ENCODE assay signal across 19 mouse cellular contexts in the genomic region with DNA sequence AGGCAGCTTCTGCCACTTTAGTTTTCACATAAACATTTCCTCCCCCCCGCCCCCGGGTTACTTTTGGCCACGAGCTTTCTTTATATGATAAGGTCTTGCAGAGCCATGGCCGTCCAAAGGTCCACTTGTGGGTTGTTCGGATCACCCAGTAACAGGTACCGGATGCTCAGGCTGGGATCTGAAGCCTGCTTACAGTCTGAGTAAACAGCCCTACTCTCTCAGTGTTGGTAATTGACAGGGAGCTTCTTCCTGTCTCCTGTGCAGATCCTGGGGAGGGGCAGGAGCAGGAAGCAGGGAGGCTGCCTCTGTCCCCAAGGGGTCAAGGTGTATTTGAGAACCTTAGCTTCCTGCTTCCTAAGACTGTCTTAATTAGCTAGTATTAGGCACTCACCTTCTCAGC.
A peak's percentile ranks its signal among the peaks of the same experiment; 100 is the strongest.
DNase-seq lines count a peak whose midpoint lies in the region; ATAC-seq and TF ChIP-seq lines count a peak whose summit lies in the region.
"Had no signal": no experiment of that assay in that cellular context is flagged by ENCODE, and none has a peak within 500 bp of the region (broad histone marks: within the 10 kb centered on the region; RNA-seq: fewer than 3 reads in every experiment).

No protein-coding gene starts in this region.

- no peak overlapping the region for H3K4me2 ChIP-seq in forebrain, embryonic 11.5 days (ENCODE audit: low read depth, low read length, severe bottlenecking)
- H3K4me2 ChIP-seq in hindbrain, postnatal 0 days (ENCODE audit: low read depth, low read length), result no peak overlapping the region
- H3K4me2 ChIP-seq in midbrain, embryonic 11.5 days, result no peak overlapping the region
- H3K4me2 ChIP-seq: hindbrain, embryonic 15.5 days; limb, embryonic 12.5 days had no signal

- DNase-seq in forebrain, embryonic 10.5 days (ENCODE audit: extremely low spot score, low spot score), result no peak
- DNase-seq in forebrain, embryonic 11.5 days (ENCODE audit: low spot score), result no peak
- no peak for DNase-seq in hindbrain, embryonic 10.5 days (ENCODE audit: low spot score)
- DNase-seq in hindbrain, postnatal 0 days (ENCODE audit: low spot score), result no peak
- DNase-seq in midbrain, embryonic 10.5 days (ENCODE audit: low spot score), result no peak
- DNase-seq in midbrain, embryonic 11.5 days (ENCODE audit: low spot score, missing footprints), result no peak
- DNase-seq in yolk sac, embryonic 10.5 days (ENCODE audit: low spot score), result peak; percentile 80
- DNase-seq in adrenal gland, postnatal 36 days, result no peak
- DNase-seq: adrenal gland, postnatal 14 days; cerebellum, adult 9-10 months; gastrocnemius, postnatal 25 days; kidney, adult 9 months; lung, adult 2 months; right cerebral cortex, postnatal 14 days had no signal

- 80% methylated on average over 6 of the region's 6 CpGs for WGBS in forebrain, embryonic 10.5 days
- WGBS in forebrain, embryonic 11.5 days, result 74% methylated on average over 6 of the region's 6 CpGs
- 76% methylated on average over 6 of the region's 6 CpGs for WGBS in hindbrain, embryonic 10.5 days
- WGBS in hindbrain, postnatal 0 days, result 87% methylated on average over 6 of the region's 6 CpGs
- 83% methylated on average over 6 of the region's 6 CpGs for WGBS in midbrain, embryonic 10.5 days
- 84% methylated on average over 6 of the region's 6 CpGs for WGBS in midbrain, embryonic 11.5 days

- no peaks in the 10 kb centered on the region for H3K9me3 ChIP-seq in forebrain, embryonic 10.5 days
- no peaks in the 10 kb centered on the region for H3K9me3 ChIP-seq in forebrain, embryonic 11.5 days (ENCODE audit: control insufficient read depth, low read length)
- H3K9me3 ChIP-seq in hindbrain, embryonic 10.5 days, result no peaks in the 10 kb centered on the region
- no peaks in the 10 kb centered on the region for H3K9me3 ChIP-seq in hindbrain, postnatal 0 days (ENCODE audit: low read length)
- no peaks in the 10 kb centered on the region for H3K9me3 ChIP-seq in midbrain, embryonic 10.5 days (replicated peaks)
- H3K9me3 ChIP-seq in midbrain, embryonic 11.5 days (ENCODE audit: control insufficient read depth, low read length), result no peaks in the 10 kb centered on the region
- H3K9me3 ChIP-seq: hindbrain, embryonic 15.5 days; limb, embryonic 12.5 days; megakaryocyte, embryonic 14.5 days had no signal

- ATAC-seq in forebrain, embryonic 11.5 days (replicated peaks; ENCODE audit: low FRiP score), result no peak
- no peak for ATAC-seq in hindbrain, postnatal 0 days
- no peak for ATAC-seq in midbrain, embryonic 11.5 days (ENCODE audit: low FRiP score)

- peak overlapping the region; percentile 62 for H3K27ac ChIP-seq in forebrain, embryonic 10.5 days
- H3K27ac ChIP-seq in forebrain, embryonic 11.5 days (ENCODE audit: low read depth, low read length), result no peak overlapping the region
- H3K27ac ChIP-seq in hindbrain, embryonic 10.5 days, result peak overlapping the region; percentile 50; the same call in 1 of the 2 replicates
- no peak overlapping the region; the same call in 1 of the 2 replicates for H3K27ac ChIP-seq in hindbrain, postnatal 0 days
- peak overlapping the region; percentile 46; the same call in 1 of the 2 replicates for H3K27ac ChIP-seq in midbrain, embryonic 10.5 days (replicated peaks)
- H3K27ac ChIP-seq in midbrain, embryonic 11.5 days (ENCODE audit: low read depth, low read length), result no peak overlapping the region
- H3K27ac ChIP-seq: hindbrain, embryonic 15.5 days; left cerebral cortex, adult 2 months; limb, embryonic 12.5 days had no signal

- H3K9ac ChIP-seq in forebrain, embryonic 11.5 days (ENCODE audit: low read length), result no peak overlapping the region
- no peak overlapping the region for H3K9ac ChIP-seq in hindbrain, postnatal 0 days (replicated peaks; ENCODE audit: low read length)
- H3K9ac ChIP-seq in midbrain, embryonic 11.5 days (ENCODE audit: low read length), result no peak overlapping the region
- H3K9ac ChIP-seq: hindbrain, embryonic 15.5 days; limb, embryonic 12.5 days had no signal

- no peak overlapping the region for H3K4me3 ChIP-seq in forebrain, embryonic 10.5 days
- H3K4me3 ChIP-seq in forebrain, embryonic 11.5 days (ENCODE audit: low read depth, low read length), result no peak overlapping the region
- no peak overlapping the region for H3K4me3 ChIP-seq in hindbrain, embryonic 10.5 days
- no peak overlapping the region for H3K4me3 ChIP-seq in hindbrain, postnatal 0 days (ENCODE audit: low read length)
- no peak overlapping the region for H3K4me3 ChIP-seq in midbrain, embryonic 10.5 days
- H3K4me3 ChIP-seq in midbrain, embryonic 11.5 days (ENCODE audit: low read depth, low read length), result no peak overlapping the region
- H3K4me3 ChIP-seq: hindbrain, embryonic 15.5 days; left cerebral cortex, adult 2 months; limb, embryonic 12.5 days; megakaryocyte, embryonic 14.5 days had no signal

- H3K36me3 ChIP-seq in forebrain, embryonic 10.5 days (replicated peaks), result peaks cover 36% of the 10 kb centered on the region
- H3K36me3 ChIP-seq in forebrain, embryonic 11.5 days (ENCODE audit: control insufficient read depth, insufficient read depth, low read length), result no peaks in the 10 kb centered on the region
- peaks cover 36% of the 10 kb centered on the region for H3K36me3 ChIP-seq in hindbrain, embryonic 10.5 days
- H3K36me3 ChIP-seq in hindbrain, postnatal 0 days (ENCODE audit: insufficient read depth, low read length), result peaks cover 9% of the 10 kb centered on the region
- peaks cover 36% of the 10 kb centered on the region for H3K36me3 ChIP-seq in midbrain, embryonic 10.5 days
- H3K36me3 ChIP-seq in midbrain, embryonic 11.5 days (ENCODE audit: control insufficient read depth, insufficient read depth, low read length), result peaks cover 5% of the 10 kb centered on the region; the same call in 1 of the 2 replicates

- peaks cover 28% of the 10 kb centered on the region for H3K4me1 ChIP-seq in forebrain, embryonic 10.5 days
- H3K4me1 ChIP-seq in forebrain, embryonic 11.5 days (replicated peaks; ENCODE audit: control insufficient read depth, insufficient read depth, low read length), result no peaks in the 10 kb centered on the region; the same call in 1 of the 2 replicates
- H3K4me1 ChIP-seq in hindbrain, embryonic 10.5 days (replicated peaks), result peaks cover 35% of the 10 kb centered on the region
- peaks cover 7% of the 10 kb centered on the region; the same call in 1 of the 2 replicates for H3K4me1 ChIP-seq in hindbrain, postnatal 0 days (ENCODE audit: insufficient read depth, low read length)
- peaks cover 32% of the 10 kb centered on the region for H3K4me1 ChIP-seq in midbrain, embryonic 10.5 days
- peaks cover 16% of the 10 kb centered on the region for H3K4me1 ChIP-seq in midbrain, embryonic 11.5 days (ENCODE audit: control insufficient read depth, insufficient read depth, low read length)

- peaks cover 4% of the 10 kb centered on the region; the same call in 1 of the 2 replicates for H3K27me3 ChIP-seq in forebrain, embryonic 10.5 days (ENCODE audit: poor library complexity, severe bottlenecking)
- peaks cover 2% of the 10 kb centered on the region for H3K27me3 ChIP-seq in forebrain, embryonic 11.5 days (ENCODE audit: control insufficient read depth, insufficient read depth, low read length)
- H3K27me3 ChIP-seq in hindbrain, embryonic 10.5 days (ENCODE audit: insufficient read depth, poor library complexity, severe bottlenecking), result no peaks in the 10 kb centered on the region
- no peaks in the 10 kb centered on the region for H3K27me3 ChIP-seq in hindbrain, postnatal 0 days (ENCODE audit: insufficient read depth, low read length)
- H3K27me3 ChIP-seq in midbrain, embryonic 10.5 days (ENCODE audit: low read depth, poor library complexity, severe bottlenecking), result no peaks in the 10 kb centered on the region
- no peaks in the 10 kb centered on the region for H3K27me3 ChIP-seq in midbrain, embryonic 11.5 days (ENCODE audit: control insufficient read depth, insufficient read depth, low read length)
- H3K27me3 ChIP-seq: CH12.LX; hindbrain, embryonic 15.5 days; limb, embryonic 12.5 days had no signal

- TF ChIP-seq CTCF in hindbrain, postnatal 0 days (IDR thresholded peaks at IDR 0.05; ENCODE audit: low read depth), result no peak

Comparison
In these comparisons a context has a peak if more than half of its experiments do, and no peak if none do; other contexts are left out.
1. H3K27ac ChIP-seq: peak in forebrain, embryonic 10.5 days (single experiment), hindbrain, embryonic 10.5 days (single experiment) and midbrain, embryonic 10.5 days (single experiment); none in forebrain, embryonic 11.5 days (single experiment), hindbrain, postnatal 0 days (single experiment) and midbrain, embryonic 11.5 days (single experiment).